Comparison of ENCODE assay signal across 8 mouse cellular contexts in the genomic region with DNA sequence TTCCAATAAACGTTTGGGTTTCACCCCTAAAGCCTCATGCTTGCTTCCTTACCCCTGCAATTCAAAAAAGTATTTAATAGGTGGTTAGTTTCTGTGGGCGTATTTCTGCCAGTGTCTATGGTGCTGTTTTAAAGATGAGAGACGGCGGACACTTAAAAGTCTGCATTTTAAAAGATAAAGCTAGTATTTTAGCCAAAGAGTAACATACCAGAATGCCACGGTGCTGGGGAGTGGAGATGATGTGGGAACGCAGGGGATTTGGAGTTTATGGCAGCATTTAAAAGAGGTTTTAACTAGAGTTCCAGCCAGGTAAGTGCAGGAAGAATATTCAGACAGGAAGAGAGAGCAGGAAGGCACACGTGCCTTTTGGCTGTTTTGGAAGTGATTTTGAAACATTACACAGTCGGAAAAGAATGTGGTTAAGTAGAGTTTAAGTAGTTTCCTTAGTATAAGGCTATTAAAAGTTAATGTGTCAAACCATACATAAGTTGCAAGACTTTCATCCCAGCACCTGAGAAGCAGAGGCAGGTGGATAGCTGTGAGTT. TPM values are rescaled to one million over a fixed set of nuclear protein-coding genes. Genes with fewer than 3 reads are reported as not detected.
DNase-seq lines count a peak whose midpoint lies in the region; ATAC-seq and TF ChIP-seq lines count a peak whose summit lies in the region.

No protein-coding gene starts in this region.

- peak overlapping the region; percentile 71 for H3K4me2 ChIP-seq in forebrain, postnatal 0 days (ENCODE audit: low read depth)
- peak overlapping the region; percentile 76 for H3K4me2 ChIP-seq in liver, embryonic 15.5 days

- ATAC-seq in erythroblast, adult 5-6 weeks (replicated peaks; ENCODE audit: low FRiP score, poor library complexity, severe bottlenecking): no peak
- no peak for ATAC-seq in forebrain, postnatal 0 days
- no peak for ATAC-seq in liver, embryonic 15.5 days (ENCODE audit: insufficient read depth)
- no peak for ATAC-seq in inflammation-experienced regulatory T-cells, adult 6 months
- ATAC-seq in megakaryocyte progenitor cell, adult 5-6 weeks (replicated peaks; ENCODE audit: poor library complexity): no peak

- peaks cover 44% of the 10 kb centered on the region for H3K4me1 ChIP-seq in erythroblast, embryonic 14.5 days (ENCODE audit: control insufficient read depth)
- H3K4me1 ChIP-seq in forebrain, postnatal 0 days (ENCODE audit: insufficient read depth): peaks cover 11% of the 10 kb centered on the region
- H3K4me1 ChIP-seq in liver, embryonic 15.5 days (replicated peaks): peaks cover 46% of the 10 kb centered on the region

- H3K79me2 ChIP-seq in C2C12 (ENCODE audit: control insufficient read depth, insufficient read depth): peaks cover 47% of the 10 kb centered on the region

- no peaks in the 10 kb centered on the region for H3K27me3 ChIP-seq in erythroblast, embryonic 14.5 days (ENCODE audit: control insufficient read depth)
- no peaks in the 10 kb centered on the region for H3K27me3 ChIP-seq in C2C12 (ENCODE audit: control insufficient read depth, insufficient read depth, insufficient read length)
- H3K27me3 ChIP-seq in forebrain, postnatal 0 days (ENCODE audit: insufficient read depth, low read length): no peaks in the 10 kb centered on the region
- no peaks in the 10 kb centered on the region for H3K27me3 ChIP-seq in liver, embryonic 15.5 days

- peaks cover 37% of the 10 kb centered on the region for H3K36me3 ChIP-seq in erythroblast, embryonic 14.5 days (ENCODE audit: control insufficient read depth)
- peaks cover 36% of the 10 kb centered on the region for H3K36me3 ChIP-seq in C2C12 (ENCODE audit: control insufficient read depth, insufficient read depth)
- peaks cover 18% of the 10 kb centered on the region for H3K36me3 ChIP-seq in forebrain, postnatal 0 days (ENCODE audit: insufficient read depth)
- peaks cover 30% of the 10 kb centered on the region for H3K36me3 ChIP-seq in liver, embryonic 15.5 days (replicated peaks)

- TF ChIP-seq CTCF in C2C12 (IDR thresholded peaks at IDR 0.05; ENCODE audit: control insufficient read depth, insufficient read depth, insufficient read length): no peak
- no peak for TF ChIP-seq CTCF in forebrain, postnatal 0 days (IDR thresholded peaks at IDR 0.05; ENCODE audit: low read depth)

- peak overlapping the region; percentile 76 for H3K4me3 ChIP-seq in erythroblast, embryonic 14.5 days (replicated peaks)
- peak overlapping the region; percentile 89 for H3K4me3 ChIP-seq in C2C12 (ENCODE audit: insufficient read depth, poor library complexity, severe bottlenecking)
- H3K4me3 ChIP-seq in forebrain, postnatal 0 days (ENCODE audit: low read depth, low read length): peak overlapping the region; percentile 68
- peak overlapping the region; percentile 92 for H3K4me3 ChIP-seq in liver, embryonic 15.5 days (replicated peaks)

- no peak overlapping the region for H3K27ac ChIP-seq in forebrain, postnatal 0 days (ENCODE audit: low read depth, low read length)
- peak overlapping the region; percentile 69 for H3K27ac ChIP-seq in liver, embryonic 15.5 days (replicated peaks)

- 12% methylated on average over 8 of the region's 8 CpGs for WGBS in forebrain, postnatal 0 days
- 3% methylated on average over 8 of the region's 8 CpGs for WGBS in liver, embryonic 15.5 days (ENCODE audit: insufficient replicate concordance)

- DNase-seq in forebrain, postnatal 0 days: no peak
- DNase-seq in ovary, postnatal 14 days (ENCODE audit: low spot score): no peak

- H3K79me3 ChIP-seq in C2C12 (ENCODE audit: low read depth): peaks cover 30% of the 10 kb centered on the region

- peak overlapping the region; percentile 72 for H3ac ChIP-seq in C2C12 (ENCODE audit: control insufficient read depth, insufficient read length, low read depth)

- no peaks in the 10 kb centered on the region for H3K9me3 ChIP-seq in erythroblast, embryonic 14.5 days (ENCODE audit: control insufficient read depth, low read length)
- no peaks in the 10 kb centered on the region for H3K9me3 ChIP-seq in forebrain, postnatal 0 days (ENCODE audit: low read length)
- H3K9me3 ChIP-seq in liver, embryonic 15.5 days (replicated peaks): no peaks in the 10 kb centered on the region

- H3K9ac ChIP-seq in forebrain, postnatal 0 days: peak overlapping the region; percentile 57
- peak overlapping the region; percentile 67 for H3K9ac ChIP-seq in liver, embryonic 15.5 days

TF ChIP-seq in C2C12, 6 proteins besides CTCF, POLR2A, EP300 and RAD21:
- TF ChIP-seq CEBPB (IDR thresholded peaks at IDR 0.05; ENCODE audit: low read depth): no peak
- TF ChIP-seq MYOG (IDR thresholded peaks at IDR 0.05; ENCODE audit: control insufficient read depth, extremely low read depth, insufficient read length): no peak
- TF ChIP-seq FOSL1 (IDR thresholded peaks at IDR 0.05; ENCODE audit: insufficient read depth, low read length, poor library complexity, severe bottlenecking): no peak
- peak; percentile 40 for TF ChIP-seq USF1 (IDR thresholded peaks at IDR 0.05; ENCODE audit: low read depth)
- no peak for TF ChIP-seq MYOD1 (IDR thresholded peaks at IDR 0.05; ENCODE audit: control insufficient read depth, insufficient read length, low read depth)
- TF ChIP-seq MAX (IDR thresholded peaks at IDR 0.05): peak; percentile 55

RNA-seq across cellular contexts. Expression of a gene that starts 1.1 kb away (rescaled TPM):
- polyA plus RNA-seq in erythroblast, embryonic 14.5 days (2012): 115 and 164 TPM in 2 replicates
- total RNA-seq in erythroblast, adult 5-6 weeks (2015; ENCODE audit: low replicate concordance): 1,063 and 1,343 TPM in 2 replicates
- 294 and 583 TPM in 2 replicates for total RNA-seq in erythroblast, adult 5-6 weeks (2017; ENCODE audit: low replicate concordance)
- polyA plus RNA-seq in C2C12 (2012; fragmentation: generic; extraction: Trizol): 6,760 TPM
- 2,036 and 2,577 TPM in 2 replicates for total RNA-seq in forebrain, postnatal 0 days (2014; rRNA removed)
- polyA plus RNA-seq in forebrain, postnatal 0 days (2015; fragmentation: Nextera tagmentation; extraction: Ambion mirVana): 134 and 170 TPM in 2 replicates
- polyA plus RNA-seq in liver, embryonic 15.5 days (2015; fragmentation: Nextera tagmentation; extraction: Ambion mirVana): 118 and 126 TPM in 2 replicates
- 100 to 1,000 TPM in 2 of 3 experiments, 10 to 100 TPM in 1; 92.3 to 940 (median 123) TPM for polyA plus RNA-seq in inflammation-experienced regulatory T-cells, adult 6 months (2017; shearing (Covaris generic))
- 6,612 and 6,735 TPM in 2 replicates for total RNA-seq in megakaryocyte progenitor cell, adult 5-6 weeks (2015)
- 1,835 and 2,039 TPM in 2 replicates for total RNA-seq in megakaryocyte progenitor cell, adult 5-6 weeks (2017)

RNA-seq across cellular contexts. Expression of a gene that starts 8.7 kb away (rescaled TPM):
- polyA plus RNA-seq in erythroblast, embryonic 14.5 days (2012): 0.02 and 0.03 TPM in 2 replicates
- total RNA-seq in erythroblast, adult 5-6 weeks (2015; ENCODE audit: low replicate concordance): not detected in 2 replicates
- not detected in 2 replicates for total RNA-seq in erythroblast, adult 5-6 weeks (2017; ENCODE audit: low replicate concordance)
- 7.3 TPM for polyA plus RNA-seq in C2C12 (2012; fragmentation: generic; extraction: Trizol)
- total RNA-seq in forebrain, postnatal 0 days (2014; rRNA removed): 14.6 and 18.2 TPM in 2 replicates
- 13.2 and 15.0 TPM in 2 replicates for polyA plus RNA-seq in forebrain, postnatal 0 days (2015; fragmentation: Nextera tagmentation; extraction: Ambion mirVana)
- 1.4 and 1.7 TPM in 2 replicates for polyA plus RNA-seq in liver, embryonic 15.5 days (2015; fragmentation: Nextera tagmentation; extraction: Ambion mirVana)
- not detected for polyA plus RNA-seq in inflammation-experienced regulatory T-cells, adult 6 months (2017; shearing (Covaris generic))
- total RNA-seq in megakaryocyte progenitor cell, adult 5-6 weeks (2015): 0.51 and 3.6 TPM in 2 replicates
- 0.04 and 0.30 TPM in 2 replicates for total RNA-seq in megakaryocyte progenitor cell, adult 5-6 weeks (2017)
